Comparison of ENCODE assay signal across 8 mouse cellular contexts in genomic region chrX:133688156-133688555, GRCm38 (mm10). TPM values are rescaled to one million over a fixed set of nuclear protein-coding genes. Genes with fewer than 3 reads are reported as not detected.
A peak's percentile ranks its signal among the peaks of the same experiment; 100 is the strongest.
DNase-seq lines count a peak whose midpoint lies in the region; ATAC-seq lines count a peak whose summit lies in the region.

No protein-coding gene starts in this region.

- H3K4me2 ChIP-seq in kidney, embryonic 16.5 days (replicated peaks; ENCODE audit: low read depth, low read length), result peak overlapping the region; percentile 77
- H3K4me2 ChIP-seq in forebrain, embryonic 16.5 days (ENCODE audit: low read length), result peak overlapping the region; percentile 62
- peak overlapping the region; percentile 73 for H3K4me2 ChIP-seq in neural tube, embryonic 14.5 days (ENCODE audit: low read depth, low read length)

- WGBS in kidney, embryonic 16.5 days, result 22% methylated on average over 24 of the region's 31 CpGs
- 23% methylated on average over 17 of the region's 31 CpGs for WGBS in forebrain, embryonic 16.5 days
- WGBS in neural tube, embryonic 14.5 days, result 15% methylated on average over 17 of the region's 31 CpGs

- H3K4me3 ChIP-seq in kidney, embryonic 16.5 days (ENCODE audit: low read length), result peak overlapping the region; percentile 61
- H3K4me3 ChIP-seq in forebrain, embryonic 16.5 days (replicated peaks; ENCODE audit: low read length), result peak overlapping the region; percentile 59
- peak overlapping the region; percentile 52 for H3K4me3 ChIP-seq in neural tube, embryonic 14.5 days (ENCODE audit: low read depth, low read length)

- peaks cover 23% of the 10 kb centered on the region for H3K27me3 ChIP-seq in kidney, embryonic 16.5 days (ENCODE audit: insufficient read depth, low read length)
- no peaks in the 10 kb centered on the region for H3K27me3 ChIP-seq in forebrain, embryonic 16.5 days (replicated peaks; ENCODE audit: control insufficient read depth, insufficient read depth, low read length)
- no peaks in the 10 kb centered on the region; the same call in 1 of the 2 replicates for H3K27me3 ChIP-seq in neural tube, embryonic 14.5 days (ENCODE audit: control insufficient read depth, insufficient read depth, low read length)

- H3K9ac ChIP-seq in kidney, embryonic 16.5 days (replicated peaks; ENCODE audit: low read length), result peak overlapping the region; percentile 64
- peak overlapping the region; percentile 61 for H3K9ac ChIP-seq in forebrain, embryonic 16.5 days (replicated peaks; ENCODE audit: low read depth, low read length)
- peak overlapping the region; percentile 59 for H3K9ac ChIP-seq in neural tube, embryonic 14.5 days (replicated peaks; ENCODE audit: low read depth, low read length)

- no peaks in the 10 kb centered on the region for H3K9me3 ChIP-seq in kidney, embryonic 16.5 days (ENCODE audit: low read length)
- H3K9me3 ChIP-seq in forebrain, embryonic 16.5 days (ENCODE audit: control insufficient read depth, low read length), result no peaks in the 10 kb centered on the region
- no peaks in the 10 kb centered on the region for H3K9me3 ChIP-seq in neural tube, embryonic 14.5 days (ENCODE audit: control insufficient read depth, low read length)

- no peak for DNase-seq in kidney, postnatal 14 days
- DNase-seq in adrenal gland, adult 8-10 months, result peak; percentile 11
- DNase-seq in kidney, postnatal 10 days, result peak; percentile 21
- DNase-seq in thymus, postnatal 36 days, result no peak

- no peaks in the 10 kb centered on the region for H3K36me3 ChIP-seq in kidney, embryonic 16.5 days (ENCODE audit: insufficient read depth, low read length)
- no peaks in the 10 kb centered on the region for H3K36me3 ChIP-seq in forebrain, embryonic 16.5 days (ENCODE audit: control insufficient read depth, insufficient read depth)
- H3K36me3 ChIP-seq in neural tube, embryonic 14.5 days (ENCODE audit: control insufficient read depth, insufficient read depth, low read length), result no peaks in the 10 kb centered on the region

- no peak for ATAC-seq in kidney, embryonic 16.5 days (ENCODE audit: low FRiP score, low TSS enrichment)
- no peak for ATAC-seq in forebrain, embryonic 16.5 days
- ATAC-seq in neural tube, embryonic 14.5 days (ENCODE audit: low read depth), result no peak
- ATAC-seq in activated CD4-positive, CD25-positive, alpha-beta regulatory T cell, adult 4 months, result no peak

- peaks cover 5% of the 10 kb centered on the region; the same call in 1 of the 2 replicates for H3K4me1 ChIP-seq in kidney, embryonic 16.5 days (ENCODE audit: insufficient read depth, low read length)
- H3K4me1 ChIP-seq in forebrain, embryonic 16.5 days (replicated peaks; ENCODE audit: control insufficient read depth, insufficient read depth, low read length), result peaks cover 3% of the 10 kb centered on the region; the same call in 1 of the 2 replicates
- no peaks in the 10 kb centered on the region for H3K4me1 ChIP-seq in neural tube, embryonic 14.5 days (ENCODE audit: control insufficient read depth, insufficient read depth, low read length)

- 0 out of 2 replicates have a peak overlapping the region, but pooled peaks have one; percentile 56 for H3K27ac ChIP-seq in kidney, embryonic 16.5 days (ENCODE audit: low read length)
- peak overlapping the region; percentile 67 for H3K27ac ChIP-seq in forebrain, embryonic 16.5 days (ENCODE audit: low read length)
- no peak overlapping the region for H3K27ac ChIP-seq in neural tube, embryonic 14.5 days (ENCODE audit: low read depth, low read length)

RNA-seq across cellular contexts. Expression of gene Pcdh19, which starts 0.6 kb away (rescaled TPM):
- polyA plus RNA-seq in kidney, embryonic 16.5 days (2015; fragmentation: Nextera tagmentation; extraction: Ambion mirVana), result 2.5 and 4.7 TPM in 2 replicates
- 10 to 100 TPM in 3 of 4 experiments, 1 to 10 TPM in 1; 9.5 to 14.6 (median 11.7) TPM for total RNA-seq in adrenal gland, adult 8-10 months (2022)
- 14.2 and 18.0 TPM in 2 replicates for polyA plus RNA-seq in forebrain, embryonic 16.5 days (2015; fragmentation: Nextera tagmentation; extraction: Ambion mirVana)
- 17.4 and 18.5 TPM in 2 replicates for polyA plus RNA-seq in neural tube, embryonic 14.5 days (2014; fragmentation: Nextera tagmentation; extraction: Ambion mirVana)
- not detected for polyA plus RNA-seq in activated CD4-positive, CD25-positive, alpha-beta regulatory T cell, adult 4 months (2017; shearing (Covaris generic))

Comparison
In these comparisons a context has a peak if more than half of its experiments do, and no peak if none do; other contexts are left out.
1. DNase-seq: peak in adrenal gland, adult 8-10 months (single experiment) and kidney, postnatal 10 days (single experiment); none in kidney, postnatal 14 days (single experiment) and thymus, postnatal 36 days (0 of 2).
2. Peak in every context shown above with its lines, with median percentiles within 50 percentile points of each other: H3K4me2 ChIP-seq, H3K4me3 ChIP-seq and H3K9ac ChIP-seq.